Mouse (Mus musculus): ENCODE measurements around the gene Il2rg.
A peak's percentile ranks its signal among the peaks of the same experiment; 100 is the strongest.

The Il2rg gene

GRCm38 (mm10) chrX:101263892-101264291 lies 4.2 kb downstream of the Il2rg start, which contains the start of gene Gm614:
Gene Gm614, minus strand, starts transcription at chrX:101263992.
- DNase-seq (ENCODE audit: extremely low read depth, low read depth, low spot score) = no peak

GRCm38 (mm10) chrX:101260441-101261325 lies 7.4 kb downstream of the Il2rg start:
- no peak for DNase-seq (ENCODE audit: extremely low read depth, low read depth, low spot score)

- no peak for DNase-seq (ENCODE audit: extremely low read depth, low read depth, low spot score)
Observed at GRCm38 (mm10) chrX:101256603-101257002, 11.5 kb downstream of the Il2rg start.

GRCm38 (mm10) chrX:101254740-101255139 lies 13.3 kb downstream of the Il2rg start:
- no peak for DNase-seq (ENCODE audit: extremely low read depth, low read depth, low spot score)

- DNase-seq (ENCODE audit: extremely low read depth, low read depth, low spot score) = peak; percentile 30
Observed at GRCm38 (mm10) chrX:101253952-101254729, 13.9 kb downstream of the Il2rg start, which contains the start of gene Foxo4. Gene Foxo4, plus strand, starts transcription at chrX:101254528.

- no peak for DNase-seq (ENCODE audit: extremely low read depth, low read depth, low spot score)
Observed at GRCm38 (mm10) chrX:101245011-101245410, 23.0 kb downstream of the Il2rg start.

- DNase-seq (ENCODE audit: extremely low read depth, low read depth, low spot score) = no peak
Observed at GRCm38 (mm10) chrX:101222796-101223162, 45.3 kb downstream of the Il2rg start.

- peak; percentile 28 for DNase-seq (ENCODE audit: extremely low read depth, low read depth, low spot score)
Observed at GRCm38 (mm10) chrX:101221834-101222795, 45.9 kb downstream of the Il2rg start, which contains the start of gene Snx12. Gene Snx12, minus strand, starts transcription at chrX:101222563.

Data from fat pad, adult 2 months (tissue).